Comparison of ENCODE assay signal across 31 mouse cellular contexts in the genomic region with DNA sequence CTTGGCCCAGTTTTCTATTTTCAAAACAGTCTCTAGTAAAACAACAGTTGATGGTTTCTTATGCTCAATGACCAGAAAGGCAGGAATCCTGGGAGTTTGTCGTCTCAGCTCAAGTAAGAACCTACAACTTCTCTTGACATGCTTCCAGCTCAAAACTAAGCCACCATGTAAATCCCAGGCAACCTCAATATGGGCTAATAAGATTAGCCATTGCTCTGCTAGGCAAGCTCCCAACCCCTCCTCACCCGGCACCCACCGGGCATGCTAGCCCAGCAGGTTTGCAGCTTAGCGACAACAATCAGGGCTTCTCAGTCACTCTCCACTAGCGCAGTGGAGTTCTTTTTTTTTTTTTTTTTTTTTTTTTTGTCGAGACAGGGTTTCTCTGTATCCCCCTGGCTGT. TPM values are rescaled to one million over a fixed set of nuclear protein-coding genes. Genes with fewer than 3 reads are reported as not detected.
"Had no signal": no experiment of that assay in that cellular context is flagged by ENCODE, and none has a peak within 500 bp of the region (broad histone marks: within the 10 kb centered on the region; RNA-seq: fewer than 3 reads in every experiment).

No protein-coding gene starts in this region.

- H3K27ac ChIP-seq: kidney, postnatal 0 days; limb, embryonic 10.5 days; limb, embryonic 13.5 days; liver, embryonic 12.5 days; liver, embryonic 15.5 days; lung, embryonic 15.5 days; neural tube, embryonic 12.5 days; neural tube, embryonic 15.5 days had no signal

- H3K9ac ChIP-seq: limb, embryonic 13.5 days; liver, embryonic 12.5 days; liver, embryonic 15.5 days; lung, embryonic 15.5 days; neural tube, embryonic 12.5 days; neural tube, embryonic 15.5 days had no signal

- ATAC-seq: intestine, postnatal 0 days; liver, embryonic 12.5 days had no signal

- H3K4me1 ChIP-seq: limb, embryonic 13.5 days; lung, embryonic 15.5 days; neural tube, embryonic 12.5 days; neural tube, embryonic 15.5 days had no signal

- H3K9me3 ChIP-seq: limb, embryonic 10.5 days; limb, embryonic 13.5 days; liver, embryonic 12.5 days; liver, embryonic 15.5 days; lung, embryonic 15.5 days; neural tube, embryonic 12.5 days; neural tube, embryonic 15.5 days had no signal

- H3K4me3 ChIP-seq: layer of hippocampus, adult 2 months; limb, embryonic 10.5 days; limb, embryonic 13.5 days; liver, embryonic 12.5 days; liver, embryonic 15.5 days; lung, embryonic 15.5 days; neural tube, embryonic 12.5 days; neural tube, embryonic 15.5 days had no signal

- H3K27me3 ChIP-seq: limb, embryonic 13.5 days; liver, embryonic 12.5 days; liver, embryonic 15.5 days; lung, embryonic 15.5 days; neural tube, embryonic 12.5 days; neural tube, embryonic 15.5 days had no signal

- DNase-seq: kidney, adult 2 months; kidney, postnatal 25 days; layer of hippocampus, adult 9-11 months; liver; lung, adult 18-20 months; lung, postnatal 10 days; lung, postnatal 4 days; right cerebral cortex, postnatal 25 days; thymus, adult 18-20 months; thymus, postnatal 25 days had no signal

- H3K4me2 ChIP-seq: limb, embryonic 13.5 days; liver, embryonic 12.5 days; liver, embryonic 15.5 days; lung, embryonic 15.5 days; midbrain, embryonic 11.5 days; neural tube, embryonic 12.5 days; neural tube, embryonic 15.5 days had no signal

RNA-seq across cellular contexts. Expression of a gene that starts 15.9 kb away (rescaled TPM):
- total RNA-seq: layer of hippocampus, adult 2 months; layer of hippocampus, postnatal 25 days; left cerebral cortex, adult 18-20 months; left cerebral cortex, postnatal 25 days; megakaryocyte progenitor cell, adult 5-6 weeks; megakaryocyte-erythroid progenitor cell, adult 5-6 weeks had no signal
- polyA plus RNA-seq: intestine, embryonic 14.5 days; intestine, postnatal 0 days; kidney, adult 2 months; large intestine, adult 2 months; limb, embryonic 10.5 days; limb, embryonic 13.5 days; liver, embryonic 12.5 days; liver, embryonic 15.5 days; lung, embryonic 15.5 days; midbrain, embryonic 11.5 days; neural tube, embryonic 12.5 days; neural tube, embryonic 15.5 days; spleen, adult 2 months; stomach, embryonic 16.5 days; urinary bladder, adult 2 months had no signal
